Mouse (Mus musculus) stomach, embryonic 15.5 days (tissue): ENCODE data around the gene Apod. TPM values are rescaled to one million over a fixed set of nuclear protein-coding genes. Genes with fewer than 3 reads are reported as not detected.
A peak's percentile ranks its signal among the peaks of the same experiment; 100 is the strongest.

Source experiments
- ATAC-seq: fragments of 200-750 bp; cut with Nextera tagmentation; 2 replicates; pipeline ENCODE4 v1.8.0; 2017; ENCODE audit warnings: low read depth, moderate number of reproducible peaks, moderate TSS enrichment; ENCODE audit not compliant: insufficient read depth, low FRiP score
- H3K27ac ChIP-seq: fragments of 300-500 bp; sonication (generic); 2 replicates; pipeline ENCODE4 v1.5.1; 2015; ENCODE audit warnings: mild to moderate bottlenecking, inconsistent platforms
- H3K27me3 ChIP-seq: fragments of 300-500 bp; sonication (generic); replicated peaks from 2 replicates; pipeline ENCODE4 v1.6.1; 2015; ENCODE audit warnings: inconsistent platforms
- H3K36me3 ChIP-seq: fragments of 300-500 bp; sonication (generic); 2 replicates; pipeline ENCODE4 v1.6.1; 2015; ENCODE audit warnings: inconsistent platforms
- H3K4me1 ChIP-seq: fragments of 300-500 bp; sonication (generic); 2 replicates; pipeline ENCODE4 v1.6.1; 2015; ENCODE audit warnings: inconsistent platforms
- H3K4me2 ChIP-seq: fragments of 300-500 bp; sonication (generic); 2 replicates; pipeline ENCODE4 v1.6.1; 2015; ENCODE audit warnings: mild to moderate bottlenecking, inconsistent platforms
- H3K4me3 ChIP-seq: fragments of 300-500 bp; sonication (generic); replicated peaks from 2 replicates; pipeline ENCODE4 v1.5.1; 2015; ENCODE audit warnings: inconsistent platforms
- H3K9ac ChIP-seq: fragments of 300-500 bp; sonication (generic); 2 replicates; pipeline ENCODE4 v1.6.1; 2015; ENCODE audit warnings: inconsistent platforms
- H3K9me3 ChIP-seq: fragments of 300-500 bp; sonication (generic); 2 replicates; pipeline ENCODE4 v1.6.1; 2016; ENCODE audit warnings: inconsistent platforms
- WGBS: fragments of 180-500 bp; shearing (Covaris S2); methylation state at CpG from one replicate; pipeline ENCODE4 v1.1.7; 2015; 5-methylcytosine and 5-hydroxymethylcytosine counted together
- polyA plus RNA-seq: library from polyadenylated mRNA; unstranded; fragments of >200 nt; fragmentation: Nextera tagmentation; extraction: Ambion mirVana; gene quantifications from 2 replicates; pipeline ENCODE4 v1.2.1, GENCODE M21; 2015

Gene Apod
- polyA plus RNA-seq, 1 experiment from 2014 or later = 0.50 TPM

DNA sequence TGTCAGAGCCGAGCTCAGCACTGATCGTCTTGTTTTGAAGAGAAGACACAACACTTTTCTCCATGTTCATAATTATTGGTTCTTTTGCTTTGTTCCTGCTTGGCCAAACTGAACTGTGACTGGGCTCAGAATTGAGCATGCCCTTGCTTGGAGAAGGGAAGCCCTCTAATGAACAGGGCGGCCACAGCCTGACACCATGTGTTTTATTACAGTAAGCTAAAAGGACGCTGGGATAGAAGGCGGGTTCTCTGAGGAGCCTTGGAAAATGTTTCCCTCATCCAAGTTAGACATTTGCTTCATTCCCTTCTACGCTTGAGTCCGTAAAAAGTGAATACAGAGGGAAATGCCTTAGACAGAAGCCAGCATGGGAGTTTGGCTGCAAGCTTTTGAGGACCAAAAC, 37.6 kb downstream of the Apod start:
- no peaks in the 10 kb centered on the region for H3K27me3 ChIP-seq
- H3K4me2 ChIP-seq = peak overlapping the region; percentile 2
- ATAC-seq = no peak
- H3K9ac ChIP-seq = no peak overlapping the region
- peak overlapping the region; percentile 55 for H3K27ac ChIP-seq
- H3K36me3 ChIP-seq = no peaks in the 10 kb centered on the region
- H3K4me3 ChIP-seq = no peak overlapping the region
- WGBS = 58% methylated on average over 7 of the region's 7 CpGs
- H3K9me3 ChIP-seq = no peaks in the 10 kb centered on the region
- H3K4me1 ChIP-seq = peaks cover 14% of the 10 kb centered on the region; the same call in 1 of the 2 replicates

DNA sequence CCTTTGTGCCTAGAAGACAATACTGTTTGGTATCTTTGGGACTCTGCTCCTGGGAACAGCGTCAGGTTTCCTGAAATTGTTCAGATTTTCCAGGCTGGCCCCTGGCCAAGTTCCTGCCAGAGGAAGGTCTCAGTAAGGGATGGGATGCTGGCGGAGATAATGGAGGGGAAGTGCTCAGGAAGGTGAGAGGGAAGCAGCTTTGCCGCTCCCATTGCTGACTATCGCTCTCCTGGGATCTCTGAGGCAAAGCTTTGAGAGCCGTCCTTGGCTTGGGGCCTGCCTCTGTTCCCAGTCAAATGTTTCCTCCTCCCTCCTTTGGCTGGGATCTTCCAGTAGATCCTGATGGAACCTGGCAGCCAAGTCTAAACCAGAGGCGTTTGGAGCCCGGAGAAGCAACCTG, 38.1 kb downstream of the Apod start:
- H3K4me1 ChIP-seq = peaks cover 14% of the 10 kb centered on the region; the same call in 1 of the 2 replicates
- no peaks in the 10 kb centered on the region for H3K27me3 ChIP-seq
- H3K9me3 ChIP-seq = no peaks in the 10 kb centered on the region
- H3K9ac ChIP-seq = no peak overlapping the region
- H3K4me2 ChIP-seq = peak overlapping the region; percentile 2; the same call in 1 of the 2 replicates
- WGBS = 42% methylated on average over 7 of the region's 7 CpGs
- H3K27ac ChIP-seq = peak overlapping the region; percentile 55
- no peak overlapping the region for H3K4me3 ChIP-seq
- H3K36me3 ChIP-seq = no peaks in the 10 kb centered on the region
- no peak for ATAC-seq

DNA sequence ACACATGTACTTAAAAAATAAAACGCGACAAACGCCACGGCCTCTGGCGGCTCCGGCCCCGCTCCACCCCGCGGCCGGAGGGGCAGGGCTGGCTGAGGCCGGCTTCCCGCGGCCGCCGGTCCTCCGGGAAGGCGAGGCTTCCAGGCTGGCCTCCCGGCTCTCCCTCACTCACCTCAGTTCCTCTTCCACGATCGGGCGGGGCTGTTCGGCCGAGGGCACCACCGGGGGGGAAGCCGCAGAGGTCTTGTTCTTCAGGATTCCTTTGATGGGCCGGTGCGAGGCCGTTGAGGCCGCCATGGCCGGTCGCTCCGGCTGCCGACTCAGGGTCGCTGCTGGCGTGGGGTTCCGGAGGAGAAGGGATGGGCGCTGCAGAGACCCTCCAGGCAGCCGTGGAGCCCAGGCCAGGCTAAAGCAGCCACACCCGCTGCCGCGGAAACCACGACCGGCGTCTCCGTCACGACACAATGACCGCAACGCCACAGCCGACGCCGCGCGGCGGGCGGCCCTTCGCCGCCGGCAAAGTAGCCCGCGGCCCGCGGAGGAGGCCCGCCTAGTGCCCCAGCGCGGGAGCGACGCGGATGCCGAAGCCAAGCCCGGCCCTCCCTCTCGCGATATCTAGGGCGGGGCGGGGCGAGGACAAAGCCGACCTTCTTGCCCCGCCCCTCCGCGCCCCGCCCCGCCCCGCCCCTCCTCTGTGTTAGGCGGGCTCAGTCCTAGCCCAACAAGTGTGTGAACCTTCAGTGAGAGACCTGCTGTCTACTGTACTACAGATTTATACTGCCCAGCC, 39.7 kb downstream of the Apod start, which contains the start of gene Ppp1r2:
Gene Ppp1r2 (minus strand): TSS at position 604 of the 787 bp plus-strand sequence.
- H3K9me3 ChIP-seq = no peaks in the 10 kb centered on the region
- H3K4me3 ChIP-seq = peak within 1 kb of the TSS; percentile 95
- H3K4me1 ChIP-seq = peaks cover 14% of the 10 kb centered on the region; the same call in 1 of the 2 replicates
- H3K4me2 ChIP-seq = peak within 1 kb of the TSS; percentile 63
- H3K27me3 ChIP-seq = no peaks in the 10 kb centered on the region
- H3K36me3 ChIP-seq = no peaks in the 10 kb centered on the region
- H3K27ac ChIP-seq = peak within 1 kb of the TSS; percentile 91
- peak; percentile 94 for ATAC-seq
- under 1% methylated on average over 78 of the region's 83 CpGs for WGBS
- peak within 1 kb of the TSS; percentile 92 for H3K9ac ChIP-seq

DNA sequence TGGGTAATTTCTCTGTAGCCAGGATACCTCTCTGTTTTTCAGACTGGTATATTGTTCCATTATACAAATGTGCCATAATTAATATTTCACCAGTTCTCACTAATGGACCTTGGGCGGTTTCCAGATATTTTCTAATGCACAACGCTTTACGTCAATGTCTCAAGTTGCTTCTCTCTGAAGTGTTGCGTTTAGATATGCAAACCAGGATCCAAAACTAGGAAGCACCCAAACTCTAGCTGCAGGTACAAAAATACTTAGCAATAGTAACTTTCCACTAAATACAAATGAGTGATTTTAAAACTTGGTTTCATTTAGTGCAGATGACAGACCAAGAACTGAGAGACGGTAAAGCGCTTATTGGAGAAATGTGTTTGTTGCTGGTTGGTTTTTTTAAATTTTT, 40.5 kb downstream of the Apod start:
- H3K9ac ChIP-seq = peak overlapping the region; percentile 92
- peaks cover 14% of the 10 kb centered on the region; the same call in 1 of the 2 replicates for H3K4me1 ChIP-seq
- ATAC-seq = no peak
- no peaks in the 10 kb centered on the region for H3K27me3 ChIP-seq
- peak overlapping the region; percentile 63 for H3K4me2 ChIP-seq
- H3K36me3 ChIP-seq = no peaks in the 10 kb centered on the region
- WGBS = 2% methylated on average over 6 of the region's 6 CpGs
- peak overlapping the region; percentile 95 for H3K4me3 ChIP-seq
- peak overlapping the region; percentile 91; the same call in 1 of the 2 replicates for H3K27ac ChIP-seq
- H3K9me3 ChIP-seq = no peaks in the 10 kb centered on the region

DNA sequence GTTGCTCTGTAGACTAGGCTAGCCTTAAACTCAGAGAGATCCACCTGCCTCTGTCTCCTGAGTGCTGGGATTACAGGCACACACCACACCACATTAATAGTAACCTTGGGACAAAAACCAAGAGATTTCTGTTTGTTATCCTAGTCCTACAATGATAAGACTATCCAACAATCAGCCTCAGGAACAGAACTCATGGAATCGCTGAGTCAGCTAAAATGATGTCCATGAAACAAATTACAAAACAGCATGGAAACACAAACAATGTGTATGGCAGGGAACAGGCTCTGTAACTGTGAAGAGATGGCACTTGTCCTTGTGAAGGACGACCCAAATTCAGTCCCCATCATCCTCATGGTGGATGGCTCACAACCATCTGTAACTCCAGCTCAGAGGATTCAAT, 47.9 kb downstream of the Apod start:
- no peak overlapping the region for H3K4me2 ChIP-seq
- H3K4me3 ChIP-seq = no peak overlapping the region
- no peak overlapping the region for H3K9ac ChIP-seq
- 87% methylated on average over 2 of the region's 2 CpGs for WGBS
- H3K27ac ChIP-seq = no peak overlapping the region
- no peaks in the 10 kb centered on the region for H3K4me1 ChIP-seq
- ATAC-seq = no peak
- H3K36me3 ChIP-seq = 0 out of 2 replicates have a peak, but pooled peaks cover 3% of the 10 kb centered on the region
- H3K9me3 ChIP-seq = no peaks in the 10 kb centered on the region
- no peaks in the 10 kb centered on the region for H3K27me3 ChIP-seq

DNA sequence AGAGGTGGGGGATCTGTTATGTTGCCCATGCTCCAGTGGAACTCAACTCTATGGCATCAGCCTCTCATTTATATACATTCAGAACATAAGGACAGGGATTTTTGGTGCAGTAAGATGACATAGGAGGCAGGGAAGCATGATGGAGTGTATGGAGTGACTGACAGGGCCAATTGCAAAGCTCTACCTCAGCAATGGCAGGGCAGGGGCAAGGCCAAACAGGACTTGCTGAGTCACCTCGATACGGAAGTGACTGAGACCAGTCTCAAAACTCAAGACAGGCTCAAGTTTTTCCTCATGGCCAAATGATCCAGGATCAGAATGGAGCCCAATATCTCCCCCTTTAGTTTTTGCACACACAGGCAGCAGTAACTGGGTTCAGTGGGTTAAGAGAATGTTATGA, 58.5 kb downstream of the Apod start:
- Histone ChIP-seq H3K4me1 (no peaks in the 10 kb centered on the region), H3K27ac (no peak overlapping the region), H3K36me3 (peaks cover 13% of the 10 kb centered on the region; the same call in 1 of the 2 replicates), H3K4me3 (no peak overlapping the region), H3K9me3 (no peaks in the 10 kb centered on the region), H3K4me2 (no peak overlapping the region), H3K9ac (no peak overlapping the region), H3K27me3 (no peaks in the 10 kb centered on the region)
- WGBS = 73% methylated on average over 2 of the region's 2 CpGs
- ATAC-seq = no peak

DNA sequence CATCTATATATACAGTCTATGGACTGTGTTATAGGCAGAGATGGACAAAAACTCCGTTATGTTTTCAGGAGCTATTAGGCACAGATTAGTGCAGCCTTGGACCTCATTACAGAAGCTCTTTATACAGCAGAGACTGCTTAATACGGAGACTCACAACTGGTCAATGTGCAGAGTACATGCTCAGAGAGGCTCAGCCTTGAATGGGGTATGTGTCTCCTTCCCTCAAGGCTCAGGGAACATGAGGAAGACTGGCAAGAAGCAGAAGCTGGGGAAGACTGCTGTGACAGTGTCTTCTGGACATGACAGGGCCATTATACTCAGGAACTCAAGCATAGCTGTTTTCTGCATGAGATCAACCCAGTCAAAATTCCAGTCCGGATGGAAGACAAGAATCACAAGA, 58.9 kb downstream of the Apod start:
- H3K9me3 ChIP-seq = no peaks in the 10 kb centered on the region
- no peak for ATAC-seq
- H3K4me3 ChIP-seq = no peak overlapping the region
- H3K4me2 ChIP-seq = no peak overlapping the region
- peaks cover 10% of the 10 kb centered on the region; the same call in 1 of the 2 replicates for H3K36me3 ChIP-seq
- WGBS = 80% methylated on average over 3 of the region's 3 CpGs
- no peaks in the 10 kb centered on the region for H3K4me1 ChIP-seq
- H3K27me3 ChIP-seq = no peaks in the 10 kb centered on the region
- no peak overlapping the region for H3K27ac ChIP-seq
- no peak overlapping the region for H3K9ac ChIP-seq

DNA sequence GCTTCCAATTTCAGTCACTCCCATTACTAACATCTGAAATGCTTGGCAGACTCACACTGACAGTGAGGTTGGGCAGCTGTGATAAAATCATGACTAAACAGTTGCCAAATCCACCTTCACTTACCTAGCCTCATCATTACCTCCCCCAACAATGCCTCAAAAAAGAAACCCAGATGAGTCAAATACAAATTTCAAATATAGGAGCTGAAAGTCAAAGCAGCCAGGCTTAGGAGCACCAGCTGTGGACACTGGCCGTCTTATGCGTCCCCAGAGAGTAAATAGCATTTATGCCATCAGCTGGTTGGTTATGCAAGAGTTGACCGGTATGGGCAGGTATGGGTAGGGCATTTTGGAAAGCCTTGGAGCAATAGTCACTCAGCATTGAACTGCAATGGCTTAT, 65.2 kb downstream of the Apod start:
- no peak overlapping the region for H3K4me2 ChIP-seq
- no peaks in the 10 kb centered on the region for H3K27me3 ChIP-seq
- WGBS = 78% methylated on average over 3 of the region's 3 CpGs
- no peak overlapping the region for H3K9ac ChIP-seq
- no peak overlapping the region for H3K4me3 ChIP-seq
- no peak overlapping the region for H3K27ac ChIP-seq
- no peak for ATAC-seq
- H3K36me3 ChIP-seq = no peaks in the 10 kb centered on the region
- no peaks in the 10 kb centered on the region for H3K4me1 ChIP-seq
- H3K9me3 ChIP-seq = no peaks in the 10 kb centered on the region

DNA sequence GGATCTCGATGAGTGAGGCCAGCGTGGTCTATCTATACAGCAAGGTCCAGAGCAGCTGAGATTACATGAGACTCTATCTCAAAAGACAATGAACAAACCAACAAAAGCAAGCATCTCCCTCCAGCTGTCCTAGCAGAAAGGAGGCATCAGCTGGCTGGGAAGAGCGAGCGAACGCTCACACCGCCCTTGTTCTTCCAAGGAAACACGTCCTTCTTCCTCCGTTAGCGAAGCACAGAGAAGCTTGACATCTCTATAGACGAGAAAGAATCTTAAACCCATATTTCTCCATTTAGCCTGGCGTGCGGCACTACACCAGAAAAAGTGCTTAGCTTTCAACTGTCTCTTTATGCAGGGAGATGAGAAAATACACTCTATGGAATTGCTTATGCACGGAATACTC, 65.9 kb downstream of the Apod start:
- Histone ChIP-seq H3K4me1 (no peaks in the 10 kb centered on the region), H3K27ac (no peak overlapping the region), H3K27me3 (no peaks in the 10 kb centered on the region), H3K4me2 (no peak overlapping the region), H3K9me3 (no peaks in the 10 kb centered on the region), H3K9ac (no peak overlapping the region), H3K4me3 (no peak overlapping the region), H3K36me3 (no peaks in the 10 kb centered on the region)
- WGBS = 84% methylated on average over 13 of the region's 13 CpGs
- no peak for ATAC-seq

DNA sequence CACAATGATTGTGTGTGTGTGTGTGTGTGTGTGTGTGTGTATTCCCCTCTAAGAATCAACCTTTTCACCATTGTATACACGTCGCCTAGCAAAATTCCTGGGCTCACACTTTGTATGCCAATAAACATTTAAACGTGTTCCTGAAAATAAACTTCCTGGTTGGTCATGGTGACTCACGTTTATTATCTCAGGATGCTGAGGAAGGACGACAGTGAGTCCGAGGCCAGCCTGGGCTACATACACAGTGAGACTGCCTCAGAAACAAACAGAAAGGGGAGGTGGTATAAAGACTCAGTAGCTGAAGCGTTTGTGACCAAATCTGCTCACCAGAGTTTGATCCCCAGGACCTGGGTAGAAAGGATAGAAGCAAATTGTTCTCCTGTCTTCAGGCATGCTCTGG, 67.2 kb downstream of the Apod start:
- 67% methylated on average over 7 of the region's 7 CpGs for WGBS
- Histone ChIP-seq H3K9me3 (no peaks in the 10 kb centered on the region), H3K27ac (no peak overlapping the region), H3K4me3 (no peak overlapping the region), H3K4me1 (no peaks in the 10 kb centered on the region), H3K9ac (no peak overlapping the region), H3K4me2 (no peak overlapping the region), H3K27me3 (no peaks in the 10 kb centered on the region), H3K36me3 (no peaks in the 10 kb centered on the region)
- no peak for ATAC-seq
